Mouse (Mus musculus): ENCODE data around the gene Tent5c.

DNA sequence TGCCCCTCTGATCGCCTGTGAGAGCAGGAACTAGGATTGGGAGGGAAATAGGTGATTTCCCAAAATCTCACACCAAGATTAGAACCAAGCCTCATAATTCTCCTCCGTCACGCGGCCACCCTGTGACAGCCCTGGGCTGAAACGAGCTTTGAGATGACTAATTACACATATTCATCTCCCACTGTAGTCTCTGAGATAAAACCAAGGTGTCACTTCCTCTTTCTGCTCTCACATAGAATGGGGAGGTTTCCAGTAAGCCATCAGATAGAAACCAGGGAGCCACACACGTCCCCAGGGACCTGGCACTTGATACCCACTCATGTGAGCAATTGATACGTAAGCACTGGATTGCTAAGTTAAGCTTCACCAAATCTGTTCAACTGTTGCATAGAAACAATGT lies 52.4 kb downstream of the Tent5c start:
- no peak for TF ChIP-seq EP300 (IDR thresholded peaks at IDR 0.05)
- TF ChIP-seq CTCF (IDR thresholded peaks at IDR 0.05), result no peak
